Mouse (Mus musculus) CH12.LX (cell line): ENCODE measurements around the gene Rab8b. TPM values are rescaled to one million over a fixed set of nuclear protein-coding genes. Genes with fewer than 3 reads are reported as not detected.
A peak's percentile ranks its signal among the peaks of the same experiment; 100 is the strongest.

Experiments used
- DNase-seq: peaks from one replicate; pipeline ENCODE4 v3.0.0-alpha.2; 2013; ENCODE audit errors: extremely low read depth
- H3K27ac ChIP-seq: 2 replicates; pipeline ENCODE4 v1.5.1; 2012; ENCODE audit warnings: low read depth, mild to moderate bottlenecking, control low read depth, moderate library complexity; ENCODE audit not compliant: insufficient read depth
- H3K27me3 ChIP-seq: replicated peaks from 2 replicates; pipeline ENCODE3; 2012; ENCODE audit warnings: inconsistent platforms
- H3K36me3 ChIP-seq, 2 experiments: replicated peaks in 1 of 2; 2 replicates each; pipeline versions ENCODE3 to v1.6.1; 2012; ENCODE audit warnings: inconsistent platforms in 1 of 2, low read length in 1 of 2, mild to moderate bottlenecking in 1 of 2, mixed read lengths in 1 of 2, moderate library complexity in 1 of 2; ENCODE audit not compliant: control insufficient read depth in 1 of 2, insufficient read depth in 1 of 2
- H3K4me1 ChIP-seq, 2 experiments: 2 replicates each; pipeline ENCODE4 v1.6.1; 2012; ENCODE audit warnings: inconsistent platforms in 1 of 2, moderate library complexity in 1 of 2; ENCODE audit not compliant: insufficient read depth in 2 of 2, control insufficient read depth in 1 of 2
- H3K4me2 ChIP-seq: 2 replicates; pipeline ENCODE4 v1.6.1; 2012; ENCODE audit warnings: low read depth, mild to moderate bottlenecking, control low read depth; ENCODE audit not compliant: poor library complexity, insufficient read depth, severe bottlenecking
- H3K4me3 ChIP-seq, 3 experiments: fragments of 150-350 bp in 1 of 3; sonication (generic) in 1 of 3; replicated peaks in 1 of 3; 2 replicates each; pipeline versions ENCODE3 to v1.5.1; 2011 to 2012; ENCODE audit warnings: low read depth in 2 of 3, low read length in 2 of 3, mild to moderate bottlenecking in 2 of 3, moderate library complexity in 2 of 3, control low read depth in 1 of 3, improper control_type of control experiment in 1 of 3, inconsistent platforms in 1 of 3, mixed read lengths in 1 of 3; ENCODE audit not compliant: poor library complexity in 1 of 3
- H3K79me2 ChIP-seq: replicated peaks from 2 replicates; pipeline ENCODE4 v1.6.1; 2012; ENCODE audit warnings: mild to moderate bottlenecking, moderate library complexity; ENCODE audit not compliant: control insufficient read depth, poor library complexity, insufficient read depth, severe bottlenecking; ENCODE audit errors: extremely low read depth
- H3K9ac ChIP-seq: 2 replicates; pipeline ENCODE4 v1.6.1; 2012; ENCODE audit warnings: low read depth, mild to moderate bottlenecking, control low read depth, moderate library complexity; ENCODE audit not compliant: insufficient read depth
- H3K9me3 ChIP-seq: replicated peaks from 2 replicates; pipeline ENCODE3; 2012; ENCODE audit warnings: low read length, inconsistent platforms, mixed read lengths
- CHD1 ChIP-seq: IDR thresholded peaks from 2 replicates; pipeline ENCODE4 v1.6.1; 2012; ENCODE audit warnings: low read depth, low read length, improper control_type of control experiment, inconsistent platforms
- CHD2 ChIP-seq: IDR thresholded peaks from 2 replicates; pipeline ENCODE4 v1.6.1; 2011; ENCODE audit warnings: low read length, improper control_type of control experiment
- CTCF ChIP-seq, 2 experiments: IDR thresholded peaks in 1 of 2; conservative IDR thresholded peaks in 1 of 2; 2 replicates each; pipeline ENCODE4 v1.5.1; 2011 to 2012; ENCODE audit warnings: low read depth in 2 of 2, low read length in 2 of 2, improper control_type of control experiment in 1 of 2, inconsistent platforms in 1 of 2, mild to moderate bottlenecking in 1 of 2, moderate library complexity in 1 of 2
- GABPA ChIP-seq: IDR thresholded peaks from 2 replicates; pipeline ENCODE4 v1.6.1; 2012; ENCODE audit warnings: low read depth, low read length, improper control_type of control experiment, inconsistent platforms; ENCODE audit not compliant: insufficient replicate concordance
- HCFC1 ChIP-seq: IDR thresholded peaks from 2 replicates; pipeline ENCODE4 v1.6.1; 2012; ENCODE audit warnings: low read depth, mild to moderate bottlenecking, inconsistent platforms, low read length, improper control_type of control experiment
- JUN ChIP-seq: IDR thresholded peaks from 2 replicates; pipeline ENCODE4 v1.6.1; 2011; ENCODE audit warnings: low read depth, mild to moderate bottlenecking, low read length, improper control_type of control experiment, moderate library complexity; ENCODE audit not compliant: insufficient read depth
- JUND ChIP-seq: conservative IDR thresholded peaks from 2 replicates; pipeline ENCODE4 v1.6.1; 2011; ENCODE audit warnings: low read depth, low read length, improper control_type of control experiment
- MAX ChIP-seq: IDR thresholded peaks from 2 replicates; pipeline ENCODE4 v1.6.1; 2011; ENCODE audit warnings: low read length, improper control_type of control experiment
- MAZ ChIP-seq: IDR thresholded peaks from 2 replicates; pipeline ENCODE4 v1.6.1; 2012; ENCODE audit warnings: low read depth, mild to moderate bottlenecking, inconsistent platforms, low read length, improper control_type of control experiment, moderate library complexity
- MEF2A ChIP-seq: IDR thresholded peaks from 2 replicates; pipeline ENCODE4 v1.6.1; 2014; ENCODE audit warnings: low read depth, mild to moderate bottlenecking, inconsistent platforms, low read length, improper control_type of control experiment, borderline replicate concordance
- MXI1 ChIP-seq: IDR thresholded peaks from 2 replicates; pipeline ENCODE4 v1.6.1; 2011; ENCODE audit warnings: mild to moderate bottlenecking, low read depth, low read length, improper control_type of control experiment
- MYC ChIP-seq: IDR thresholded peaks from 2 replicates; pipeline ENCODE4 v1.6.1; 2011; ENCODE audit warnings: low read depth, mild to moderate bottlenecking, improper control_type of control experiment, low read length
- NELFE ChIP-seq: IDR thresholded peaks from 2 replicates; pipeline ENCODE4 v1.6.1; 2011; ENCODE audit warnings: low read depth, low read length, improper control_type of control experiment
- NRF1 ChIP-seq: IDR thresholded peaks from 2 replicates; pipeline ENCODE4 v1.6.1; 2014; ENCODE audit warnings: low read depth, mild to moderate bottlenecking, inconsistent platforms, low read length, improper control_type of control experiment, moderate library complexity
- PAX5 ChIP-seq: IDR thresholded peaks from 2 replicates; pipeline ENCODE4 v1.6.1; 2012; ENCODE audit warnings: low read length, inconsistent platforms, mixed read lengths
- POLR2A ChIP-seq: IDR thresholded peaks from 2 replicates; pipeline ENCODE4 v1.6.1; 2011; ENCODE audit warnings: low read depth, mild to moderate bottlenecking, improper control_type of control experiment, low read length
- POLR2AphosphoS2 ChIP-seq: IDR thresholded peaks from 2 replicates; pipeline ENCODE4 v1.6.1; 2011; ENCODE audit warnings: low read depth, low read length, improper control_type of control experiment
- RAD21 ChIP-seq: IDR thresholded peaks from 2 replicates; pipeline ENCODE4 v1.6.1; 2011; ENCODE audit warnings: low read depth, mild to moderate bottlenecking, low read length, improper control_type of control experiment, moderate library complexity
- RCOR1 ChIP-seq: conservative IDR thresholded peaks from 2 replicates; pipeline ENCODE4 v1.6.1; 2012; ENCODE audit warnings: low read depth, mild to moderate bottlenecking, inconsistent platforms, low read length, improper control_type of control experiment
- SMC3 ChIP-seq: IDR thresholded peaks from 2 replicates; pipeline ENCODE4 v1.6.1; 2011; ENCODE audit warnings: low read depth, low read length, improper control_type of control experiment
- TCF12 ChIP-seq: IDR thresholded peaks from 2 replicates; pipeline ENCODE4 v1.6.1; 2014; ENCODE audit warnings: low read depth, mild to moderate bottlenecking, inconsistent platforms, low read length, improper control_type of control experiment
- USF1 ChIP-seq: IDR thresholded peaks from 2 replicates; pipeline ENCODE4 v1.6.1; 2014; ENCODE audit warnings: low read depth, mild to moderate bottlenecking, inconsistent platforms, low read length, improper control_type of control experiment
- USF2 ChIP-seq: conservative IDR thresholded peaks from 2 replicates; pipeline ENCODE4 v1.6.1; 2011; ENCODE audit warnings: low read depth, low read length, improper control_type of control experiment
- ZKSCAN1 ChIP-seq: IDR thresholded peaks from 2 replicates; pipeline ENCODE4 v1.6.1; 2012; ENCODE audit warnings: low read depth, inconsistent platforms, low read length, improper control_type of control experiment, borderline replicate concordance
- dilution Hi-C: fragments of 300-500 bp; cut with MboI; formaldehyde crosslinking; loops from 2 replicates; pipeline ENCODE4 v1.14.3; 2020; ENCODE audit warnings: low sequenced_read_pairs; ENCODE audit not compliant: extremely low pct_unique_long_range_greater_than_20kb, extremely low pct_ligation_motif_present
- in situ Hi-C: fragments of 300-500 bp; cut with MboI; formaldehyde crosslinking; loops from 3 replicates; pipeline ENCODE4 v1.14.3; 2019; ENCODE audit warnings: low sequenced_read_pairs, low pct_ligation_motif_present, low pct_unique_long_range_greater_than_20kb, mixed read lengths
- polyA plus RNA-seq: library from polyadenylated mRNA; unstranded; fragments of >175 nt; gene quantifications from 2 replicates; pipeline ENCODE4 v1.2.1, GENCODE M21; 2012; ENCODE audit warnings: low read depth; ENCODE audit not compliant: insufficient read length
- total RNA-seq, 2 experiments: library from RNA; depleted of rRNA; stranded (reverse); fragments of 300-350 nt in 1 of 2; fragments of >200 nt in 1 of 2; gene quantifications; 2 replicates each; pipeline ENCODE4 v1.2.3; 2012 to 2014

Rab8b gene
- total and polyA plus RNA-seq, 3 experiments = 12.2 to 28.0 (median 26.1) TPM

DNA sequence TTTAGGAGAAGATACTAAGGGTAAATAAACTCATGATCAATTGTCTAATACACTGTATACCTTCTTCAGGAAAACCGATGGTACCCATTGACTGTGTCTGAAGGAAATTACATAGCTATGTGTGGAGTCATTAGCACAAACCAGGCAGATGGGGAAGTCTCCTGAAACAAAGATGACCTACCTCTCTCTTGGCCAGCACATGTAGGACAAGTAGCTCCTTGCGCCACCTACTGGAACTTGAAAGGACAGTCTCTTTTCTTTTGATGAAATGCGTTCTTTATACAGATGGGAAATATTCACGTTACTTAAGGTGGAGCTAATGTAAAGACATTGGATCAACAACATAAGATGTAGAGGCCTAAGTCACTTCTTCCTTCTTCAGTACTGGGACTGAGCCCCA, 19.3 kb upstream of the Rab8b start:
- Histone ChIP-seq H3K27me3 (no peaks in the 10 kb centered on the region), H3K4me3 (no peak overlapping the region), H3K4me1 (peaks cover 0 to 11% of the 10 kb centered on the region in 2 experiments; a peak in 2 of 4 replicates), H3K27ac (no peak overlapping the region), H3K9ac (no peak overlapping the region), H3K36me3 (no peaks in the 10 kb centered on the region), H3K4me2 (peak overlapping the region; percentile 16; the same call in 1 of the 2 replicates), H3K79me2 (no peaks in the 10 kb centered on the region), H3K9me3 (no peaks in the 10 kb centered on the region)
- dilution Hi-C loops = no loop called here
- in situ Hi-C loops = no loop called here
- no peak for TF ChIP-seq CHD2
- TF ChIP-seq JUND = 0 out of 2 replicates have a peak, but pooled peaks have one; percentile 37
- TF ChIP-seq SMC3 = peak; percentile 86
- TF ChIP-seq JUN = no peak
- TF ChIP-seq MYC = peak; percentile 95
- TF ChIP-seq RAD21 = peak; percentile 87
- no peak for TF ChIP-seq NELFE
- peak; percentile 51; the same call in 1 of the 2 replicates for TF ChIP-seq MAX
- TF ChIP-seq USF1 = no peak
- peak; percentile 77 to 92 for TF ChIP-seq CTCF (conservative IDR thresholded peaks at IDR 0.05 in 1 of 2, IDR thresholded peaks at IDR 0.05 in 1 of 2; ENCODE audit: low read depth in 2 of 2, low read length in 2 of 2)
- no peak for TF ChIP-seq MXI1
- peak; percentile 84 for DNase-seq

DNA sequence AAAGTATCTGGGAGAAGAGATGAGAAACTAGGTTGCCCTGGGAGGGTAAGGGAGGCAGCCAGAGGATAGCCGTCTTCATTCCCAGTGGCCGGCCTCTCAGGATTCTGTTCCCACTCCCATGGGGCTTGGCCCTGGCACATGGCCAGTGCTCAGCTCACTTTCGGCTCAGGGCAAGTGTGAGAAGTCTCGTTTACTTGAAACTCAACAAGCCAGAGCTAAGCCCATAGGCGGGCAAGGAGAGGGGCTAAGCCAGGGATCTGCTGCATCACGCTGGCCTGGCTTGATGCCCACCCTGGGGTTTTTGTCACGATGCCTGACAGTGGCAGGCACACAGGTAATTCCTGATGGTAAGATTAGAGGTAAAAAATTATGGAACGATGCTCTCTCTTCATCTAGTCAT, 18.0 kb upstream of the Rab8b start:
- no peak for TF ChIP-seq MYC
- no peak for TF ChIP-seq USF2
- no peak for TF ChIP-seq USF1
- TF ChIP-seq MAZ = no peak
- TF ChIP-seq POLR2A = no peak
- no peak for TF ChIP-seq TCF12
- no peak for TF ChIP-seq MEF2A
- no peak for TF ChIP-seq NELFE
- TF ChIP-seq ZKSCAN1 = no peak
- no peak for TF ChIP-seq NRF1
- no peak for TF ChIP-seq HCFC1
- TF ChIP-seq POLR2AphosphoS2 = no peak
- no peak for TF ChIP-seq MAX
- no peak for TF ChIP-seq RCOR1
- no peak for TF ChIP-seq GABPA
- TF ChIP-seq CHD1 = no peak
- no peak for TF ChIP-seq MXI1
- TF ChIP-seq PAX5 = no peak
- no peak overlapping the region for H3K27ac ChIP-seq
- no peaks in the 10 kb centered on the region for H3K79me2 ChIP-seq
- H3K9ac ChIP-seq = no peak overlapping the region
- no peaks in the 10 kb centered on the region for H3K27me3 ChIP-seq
- H3K36me3 ChIP-seq = no peaks in the 10 kb centered on the region
- no peaks in the 10 kb centered on the region for H3K9me3 ChIP-seq
- H3K4me1 ChIP-seq = peaks cover 0 to 5% of the 10 kb centered on the region in 2 experiments; a peak in 2 of 4 replicates
- no peak for DNase-seq
- H3K4me3 ChIP-seq = no peak overlapping the region
- dilution Hi-C loops = no loop called here
- H3K4me2 ChIP-seq = no peak overlapping the region
- in situ Hi-C loops = no loop called here
